Comparison of ENCODE assay signal across 26 mouse cellular contexts in genomic region chr12:72940822-72941397, GRCm38 (mm10). TPM values are rescaled to one million over a fixed set of nuclear protein-coding genes. Genes with fewer than 3 reads are reported as not detected.
DNase-seq lines count a peak whose midpoint lies in the region; ATAC-seq and TF ChIP-seq lines count a peak whose summit lies in the region.
"Had no signal": no experiment of that assay in that cellular context is flagged by ENCODE, and none has a peak within 500 bp of the region (broad histone marks: within the 10 kb centered on the region; RNA-seq: fewer than 3 reads in every experiment).

No protein-coding gene starts in this region.

- ATAC-seq in intestine, embryonic 14.5 days (replicated peaks; ENCODE audit: low FRiP score, low TSS enrichment, low read depth): no peak
- ATAC-seq in intestine, postnatal 0 days: no peak
- ATAC-seq in embryonic facial prominence, embryonic 12.5 days (ENCODE audit: insufficient number of reproducible peaks, insufficient read depth, low FRiP score, low TSS enrichment): no peak
- ATAC-seq in liver, embryonic 11.5 days (replicated peaks; ENCODE audit: low FRiP score): no peak
- ATAC-seq: activated CD4-positive, CD25-positive, alpha-beta regulatory T cell, adult 4 months; CD4-positive, CD25-positive, alpha-beta regulatory T cell, adult 4 months; intestine, embryonic 16.5 days; liver, embryonic 12.5 days had no signal

- no peak overlapping the region for H3K27ac ChIP-seq in intestine, embryonic 14.5 days (ENCODE audit: low read depth)
- H3K27ac ChIP-seq in intestine, postnatal 0 days (ENCODE audit: low read depth, low read length): no peak overlapping the region
- H3K27ac ChIP-seq in embryonic facial prominence, embryonic 12.5 days: no peak overlapping the region
- H3K27ac ChIP-seq in liver, embryonic 11.5 days (ENCODE audit: low read depth, low read length): no peak overlapping the region
- H3K27ac ChIP-seq: limb, embryonic 10.5 days; liver, embryonic 12.5 days; lung, embryonic 15.5 days had no signal

- no peaks in the 10 kb centered on the region for H3K36me3 ChIP-seq in intestine, embryonic 14.5 days (ENCODE audit: control insufficient read depth, insufficient read depth, low read length)
- no peaks in the 10 kb centered on the region for H3K36me3 ChIP-seq in intestine, postnatal 0 days (ENCODE audit: control insufficient read depth, insufficient read depth)
- H3K36me3 ChIP-seq in embryonic facial prominence, embryonic 12.5 days: no peaks in the 10 kb centered on the region
- H3K36me3 ChIP-seq in liver, embryonic 11.5 days (ENCODE audit: control insufficient read depth, insufficient read depth, low read length): no peaks in the 10 kb centered on the region
- H3K36me3 ChIP-seq: limb, embryonic 10.5 days; liver, embryonic 12.5 days; lung, embryonic 15.5 days had no signal

- 4% methylated on average over 11 of the region's 11 CpGs for WGBS in intestine, embryonic 14.5 days
- 1% methylated on average over 11 of the region's 11 CpGs for WGBS in intestine, postnatal 0 days
- WGBS in embryonic facial prominence, embryonic 12.5 days: 2% methylated on average over 11 of the region's 11 CpGs
- WGBS in liver, embryonic 11.5 days: 5% methylated on average over 11 of the region's 11 CpGs

- H3K4me1 ChIP-seq in intestine, embryonic 14.5 days (replicated peaks; ENCODE audit: control insufficient read depth, insufficient read depth, low read length): peaks cover 10% of the 10 kb centered on the region; the same call in 1 of the 2 replicates
- no peaks in the 10 kb centered on the region for H3K4me1 ChIP-seq in intestine, postnatal 0 days (replicated peaks; ENCODE audit: control insufficient read depth, insufficient read depth, low read length)
- peaks cover 27% of the 10 kb centered on the region for H3K4me1 ChIP-seq in embryonic facial prominence, embryonic 12.5 days
- H3K4me1 ChIP-seq in liver, embryonic 11.5 days (replicated peaks; ENCODE audit: control insufficient read depth, insufficient read depth, low read length): peaks cover 3% of the 10 kb centered on the region; the same call in 1 of the 2 replicates

- H3K4me3 ChIP-seq in intestine, embryonic 14.5 days (ENCODE audit: low read depth, low read length): no peak overlapping the region
- no peak overlapping the region for H3K4me3 ChIP-seq in intestine, postnatal 0 days (ENCODE audit: low read depth, low read length)
- H3K4me3 ChIP-seq in embryonic facial prominence, embryonic 12.5 days: peak overlapping the region; percentile 31
- no peak overlapping the region for H3K4me3 ChIP-seq in liver, embryonic 11.5 days (ENCODE audit: low read depth, low read length)
- H3K4me3 ChIP-seq: liver, embryonic 12.5 days; lung, embryonic 15.5 days had no signal

- no peak for TF ChIP-seq CTCF in intestine, postnatal 0 days (IDR thresholded peaks at IDR 0.05; ENCODE audit: low read depth)

- peak; percentile 22 for DNase-seq in embryo, embryonic 10 days (ENCODE audit: low spot score)
- DNase-seq in embryo, embryonic 9.5 days (ENCODE audit: extremely low spot score): no peak
- peak; percentile 57 for DNase-seq in intestine, embryonic 14.5 days (ENCODE audit: low spot score)
- DNase-seq in ES-CJ7 (ENCODE audit: low read depth, low spot score): peak; percentile 14
- no peak for DNase-seq in liver, embryonic 11.5 days (ENCODE audit: low spot score)
- DNase-seq in layer of hippocampus, adult 8-10 months (ENCODE audit: low spot score in 2 of 2): no peak
- DNase-seq: adrenal gland, postnatal 14 days; cerebellum, adult 2 months; layer of hippocampus, postnatal 36 days; thymus, postnatal 36 days had no signal

- H3K4me2 ChIP-seq in intestine, embryonic 14.5 days (ENCODE audit: low read length): no peak overlapping the region
- no peak overlapping the region for H3K4me2 ChIP-seq in intestine, postnatal 0 days (replicated peaks; ENCODE audit: low read depth)
- H3K4me2 ChIP-seq in embryonic facial prominence, embryonic 12.5 days (replicated peaks): no peak overlapping the region
- no peak overlapping the region for H3K4me2 ChIP-seq in liver, embryonic 11.5 days
- H3K4me2 ChIP-seq: liver, embryonic 12.5 days; lung, embryonic 15.5 days had no signal

- H3K27me3 ChIP-seq in intestine, embryonic 14.5 days (replicated peaks; ENCODE audit: control insufficient read depth, insufficient read depth, low read length): peaks cover 99% of the 10 kb centered on the region
- peaks cover 97% of the 10 kb centered on the region for H3K27me3 ChIP-seq in intestine, postnatal 0 days (replicated peaks; ENCODE audit: control insufficient read depth, insufficient read depth, low read length)
- peaks cover 93% of the 10 kb centered on the region for H3K27me3 ChIP-seq in embryonic facial prominence, embryonic 12.5 days
- peaks cover 97% of the 10 kb centered on the region for H3K27me3 ChIP-seq in liver, embryonic 11.5 days (replicated peaks; ENCODE audit: control insufficient read depth, insufficient read depth, low read length)

- H3K9me3 ChIP-seq in intestine, embryonic 14.5 days (ENCODE audit: control insufficient read depth, low read length): no peaks in the 10 kb centered on the region
- no peaks in the 10 kb centered on the region for H3K9me3 ChIP-seq in intestine, postnatal 0 days (ENCODE audit: control insufficient read depth)
- H3K9me3 ChIP-seq in embryonic facial prominence, embryonic 12.5 days: no peaks in the 10 kb centered on the region
- no peaks in the 10 kb centered on the region for H3K9me3 ChIP-seq in liver, embryonic 11.5 days (ENCODE audit: control insufficient read depth, low read length)
- H3K9me3 ChIP-seq: limb, embryonic 10.5 days; liver, embryonic 12.5 days; lung, embryonic 15.5 days had no signal

- no peak overlapping the region for H3K9ac ChIP-seq in intestine, embryonic 14.5 days (ENCODE audit: low read length)
- no peak overlapping the region for H3K9ac ChIP-seq in intestine, postnatal 0 days (ENCODE audit: low read depth, low read length)
- peak overlapping the region; percentile 15; the same call in 1 of the 2 replicates for H3K9ac ChIP-seq in embryonic facial prominence, embryonic 12.5 days
- no peak overlapping the region for H3K9ac ChIP-seq in liver, embryonic 11.5 days (ENCODE audit: low read depth, low read length)
- H3K9ac ChIP-seq: liver, embryonic 12.5 days; lung, embryonic 15.5 days had no signal

RNA-seq across cellular contexts. Expression of gene 4930447C04Rik, which starts 0.3 kb away (rescaled TPM):
- polyA plus RNA-seq in intestine, embryonic 14.5 days (2014; fragmentation: Nextera tagmentation; extraction: Ambion mirVana): 1.0 and 2.0 TPM in 2 replicates
- 0.59 and 0.61 TPM in 2 replicates for polyA plus RNA-seq in intestine, postnatal 0 days (2015; fragmentation: Nextera tagmentation; extraction: Ambion mirVana)
- 7.5 and 10.3 TPM in 2 replicates for polyA plus RNA-seq in embryonic facial prominence, embryonic 12.5 days (2016; fragmentation: Nextera tagmentation; extraction: Ambion mirVana)
- polyA plus RNA-seq in liver, embryonic 11.5 days (2014; fragmentation: Nextera tagmentation; extraction: Ambion mirVana): 3.1 and 3.5 TPM in 2 replicates
- total RNA-seq in layer of hippocampus, adult 8-10 months (2022): 10 to 100 TPM in 1 of 4 experiments, 1 to 10 TPM in 3; 6.8 to 10.3 (median 6.9) TPM
- total RNA-seq: monocyte, adult 5-6 weeks had no signal

RNA-seq across cellular contexts. Expression of gene Six6, which starts 1.2 kb away (rescaled TPM):
- not detected in 2 replicates for polyA plus RNA-seq in intestine, embryonic 14.5 days (2014; fragmentation: Nextera tagmentation; extraction: Ambion mirVana)
- not detected in 2 replicates for polyA plus RNA-seq in intestine, postnatal 0 days (2015; fragmentation: Nextera tagmentation; extraction: Ambion mirVana)
- 5.8 and 8.3 TPM in 2 replicates for polyA plus RNA-seq in embryonic facial prominence, embryonic 12.5 days (2016; fragmentation: Nextera tagmentation; extraction: Ambion mirVana)
- polyA plus RNA-seq in liver, embryonic 11.5 days (2014; fragmentation: Nextera tagmentation; extraction: Ambion mirVana): not detected in 2 replicates
- total RNA-seq in layer of hippocampus, adult 8-10 months (2022): not detected
- total RNA-seq: adrenal gland, postnatal 14 days; gastrocnemius, postnatal 4 days; hematopoietic stem cell, adult 5-6 weeks; layer of hippocampus, postnatal 36 days; monocyte, adult 5-6 weeks had no signal
- polyA plus RNA-seq: CD4-positive, CD25-positive, alpha-beta regulatory T cell, adult 4 months; cerebellum, adult 2 months; cortical plate, adult 2 months; heart, embryonic 14.5 days; intestine, embryonic 16.5 days; kidney, embryonic 16.5 days; limb, embryonic 10.5 days; liver, embryonic 12.5 days; lung, embryonic 15.5 days; neural tube, embryonic 14.5 days; testis, adult 2 months had no signal

Comparison
In these comparisons a context has a peak if more than half of its experiments do, and no peak if none do; other contexts are left out.
1. DNase-seq: peak in embryo, embryonic 10 days (single experiment), intestine, embryonic 14.5 days (single experiment) and ES-CJ7 (single experiment); none in embryo, embryonic 9.5 days (single experiment), liver, embryonic 11.5 days (single experiment) and layer of hippocampus, adult 8-10 months (0 of 2).